In genomic region chr10:83182573-83182960, GRCm38 (mm10) we compare ENCODE assay signal across 8 mouse cellular contexts.
DNase-seq lines count a peak whose midpoint lies in the region; ATAC-seq and TF ChIP-seq lines count a peak whose summit lies in the region.

No protein-coding gene starts in this region.

- 52% methylated on average over 8 of the region's 8 CpGs for WGBS in lung, adult 2 months

- H3K36me3 ChIP-seq in E14TG2a.4 (ENCODE audit: insufficient read depth, low read length) = no peaks in the 10 kb centered on the region

- TF ChIP-seq POLR2A in lung, adult 2 months (IDR thresholded peaks at IDR 0.05; ENCODE audit: borderline replicate concordance, extremely low read depth, low read depth, low read length) = no peak

- DNase-seq in R1 (ENCODE audit: low read depth, low spot score) = peak; percentile 71
- DNase-seq in cerebellum, postnatal 14 days = peak; percentile 88 to 97
- DNase-seq in frontal cortex, postnatal 25 days (ENCODE audit: low spot score in 2 of 2) = peak; percentile 59 to 60
- peak; percentile 88 to 90 for DNase-seq in kidney, postnatal 4 days
- peak; percentile 36 for DNase-seq in lung, adult 2 months
- DNase-seq in right cerebral cortex, postnatal 14 days = peak; percentile 86

- H3K4me1 ChIP-seq in E14TG2a.4 (replicated peaks; ENCODE audit: low read depth, low read length) = no peaks in the 10 kb centered on the region
- H3K4me1 ChIP-seq in lung, adult 2 months (ENCODE audit: control insufficient read depth, insufficient read depth, low read length) = peaks cover 13% of the 10 kb centered on the region; the same call in 1 of the 2 replicates

- H3K9me3 ChIP-seq in E14TG2a.4 (ENCODE audit: low read length) = peaks cover 12% of the 10 kb centered on the region

- H3K4me3 ChIP-seq in E14TG2a.4 (replicated peaks; ENCODE audit: low read length) = no peak overlapping the region
- no peak overlapping the region for H3K4me3 ChIP-seq in lung, adult 2 months (replicated peaks; ENCODE audit: extremely low read depth, low read depth, low read length)

- peaks cover 2% of the 10 kb centered on the region; the same call in 1 of the 2 replicates for H3K27me3 ChIP-seq in E14TG2a.4 (ENCODE audit: insufficient read depth, low read length)

- peak; percentile 82 for TF ChIP-seq CTCF in E14TG2a.4 (conservative IDR thresholded peaks at IDR 0.05; ENCODE audit: low read length)
- TF ChIP-seq CTCF in lung, adult 2 months (IDR thresholded peaks at IDR 0.05; ENCODE audit: insufficient read depth, low read length) = peak; percentile 72

- no peak for ATAC-seq in erythroid progenitor cell, adult 5-6 weeks (replicated peaks; ENCODE audit: low FRiP score, poor library complexity, severe bottlenecking)

Comparison
In these comparisons a context has a peak if more than half of its experiments do, and no peak if none do; other contexts are left out.
1. DNase-seq: peak in every context shown above with its lines; median percentile 92 in cerebellum, postnatal 14 days; 89 in kidney, postnatal 4 days; 86 in right cerebral cortex, postnatal 14 days; 71 in R1; 60 in frontal cortex, postnatal 25 days; 36 in lung, adult 2 months.